Mouse (Mus musculus) lung, embryonic 15.5 days (tissue): ENCODE results near the gene Gm37240. TPM values are rescaled to one million over a fixed set of nuclear protein-coding genes. Genes with fewer than 3 reads are reported as not detected.
A peak's percentile ranks its signal among the peaks of the same experiment; 100 is the strongest.

Experiments
- ATAC-seq: fragments of 200-750 bp; cut with Nextera tagmentation; 2 replicates; pipeline ENCODE4 v1.8.0; 2017; ENCODE audit warnings: moderate number of reproducible peaks, borderline replicate concordance; ENCODE audit not compliant: low FRiP score, low TSS enrichment; ENCODE audit errors: extremely low read depth
- H3K27ac ChIP-seq: fragments of 300-500 bp; sonication (generic); 2 replicates; pipeline ENCODE4 v1.5.1; 2015; ENCODE audit warnings: moderate library complexity, mild to moderate bottlenecking, inconsistent platforms
- H3K27me3 ChIP-seq: fragments of 300-500 bp; sonication (generic); 2 replicates; pipeline ENCODE4 v1.6.1; 2015; ENCODE audit warnings: inconsistent platforms
- H3K36me3 ChIP-seq: fragments of 300-500 bp; sonication (generic); 2 replicates; pipeline ENCODE4 v1.6.1; 2015; ENCODE audit warnings: inconsistent platforms
- H3K4me1 ChIP-seq: fragments of 300-500 bp; sonication (generic); 2 replicates; pipeline ENCODE4 v1.6.1; 2015; ENCODE audit warnings: inconsistent platforms
- H3K4me2 ChIP-seq: fragments of 300-500 bp; sonication (generic); 2 replicates; pipeline ENCODE4 v1.6.1; 2015; ENCODE audit warnings: inconsistent platforms, mild to moderate bottlenecking, moderate library complexity
- H3K4me3 ChIP-seq: fragments of 300-500 bp; sonication (generic); 2 replicates; pipeline ENCODE4 v1.5.1; 2015; ENCODE audit warnings: mild to moderate bottlenecking, inconsistent platforms
- H3K9ac ChIP-seq: fragments of 300-500 bp; sonication (generic); 2 replicates; pipeline ENCODE4 v1.6.1; 2015; ENCODE audit warnings: inconsistent platforms
- H3K9me3 ChIP-seq: fragments of 300-500 bp; sonication (generic); 2 replicates; pipeline ENCODE4 v1.6.1; 2016; ENCODE audit warnings: inconsistent platforms
- WGBS: fragments of 180-500 bp; shearing (Covaris S2); methylation state at CpG from one replicate; pipeline ENCODE4 v1.1.7; 2015; 5-methylcytosine and 5-hydroxymethylcytosine counted together
- polyA plus RNA-seq: library from polyadenylated mRNA; unstranded; fragments of >200 nt; fragmentation: Nextera tagmentation; extraction: Ambion mirVana; gene quantifications from 2 replicates; pipeline ENCODE4 v1.2.1, GENCODE M21; 2015

Gene Gm37240
- polyA plus RNA-seq, 1 experiment from 2014 or later = 8.8 TPM

- Histone ChIP-seq H3K4me1 (peaks cover 24% of the 10 kb centered on the region), H3K9me3 (no peaks in the 10 kb centered on the region), H3K9ac (no peak overlapping the region), H3K27ac (no peak overlapping the region), H3K4me3 (no peak overlapping the region), H3K36me3 (no peaks in the 10 kb centered on the region), H3K4me2 (no peak overlapping the region), H3K27me3 (no peaks in the 10 kb centered on the region; the same call in 1 of the 2 replicates)
- 53% methylated on average over 10 of the region's 10 CpGs for WGBS
- ATAC-seq = no peak
Measured at GRCm38 (mm10) chr3:84693886-84694285, 1193.4 kb downstream of the Gm37240 start.

- H3K27me3 ChIP-seq = no peaks in the 10 kb centered on the region; the same call in 1 of the 2 replicates
- H3K9ac ChIP-seq = no peak overlapping the region
- H3K4me1 ChIP-seq = peaks cover 24% of the 10 kb centered on the region
- WGBS = 45% methylated on average over 4 of the region's 4 CpGs
- H3K4me3 ChIP-seq = no peak overlapping the region
- no peaks in the 10 kb centered on the region for H3K9me3 ChIP-seq
- no peak overlapping the region for H3K27ac ChIP-seq
- no peak overlapping the region for H3K4me2 ChIP-seq
- H3K36me3 ChIP-seq = no peaks in the 10 kb centered on the region
- no peak for ATAC-seq
Measured at GRCm38 (mm10) chr3:84692647-84693199, 1194.6 kb downstream of the Gm37240 start.

GRCm38 (mm10) chr3:84690091-84690771 is 1197.1 kb downstream of the Gm37240 start:
- no peak overlapping the region for H3K27ac ChIP-seq
- no peaks in the 10 kb centered on the region for H3K9me3 ChIP-seq
- WGBS = 66% methylated on average over 7 of the region's 7 CpGs
- ATAC-seq = no peak
- peaks cover 6% of the 10 kb centered on the region for H3K4me1 ChIP-seq
- no peak overlapping the region for H3K9ac ChIP-seq
- H3K27me3 ChIP-seq = no peaks in the 10 kb centered on the region; the same call in 1 of the 2 replicates
- H3K36me3 ChIP-seq = no peaks in the 10 kb centered on the region
- H3K4me2 ChIP-seq = no peak overlapping the region
- no peak overlapping the region for H3K4me3 ChIP-seq

GRCm38 (mm10) chr3:84689656-84690055 is 1197.7 kb downstream of the Gm37240 start:
- 72% methylated on average over 2 of the region's 2 CpGs for WGBS
- Histone ChIP-seq H3K27me3 (no peaks in the 10 kb centered on the region; the same call in 1 of the 2 replicates), H3K36me3 (no peaks in the 10 kb centered on the region), H3K9me3 (no peaks in the 10 kb centered on the region), H3K4me3 (no peak overlapping the region), H3K27ac (no peak overlapping the region), H3K4me1 (peaks cover 5% of the 10 kb centered on the region; the same call in 1 of the 2 replicates), H3K4me2 (no peak overlapping the region), H3K9ac (no peak overlapping the region)
- ATAC-seq = no peak

- H3K9ac ChIP-seq = no peak overlapping the region
- no peaks in the 10 kb centered on the region; the same call in 1 of the 2 replicates for H3K27me3 ChIP-seq
- no peak overlapping the region for H3K27ac ChIP-seq
- no peak overlapping the region for H3K4me3 ChIP-seq
- WGBS = 49% methylated on average over 5 of the region's 5 CpGs
- no peak for ATAC-seq
- H3K9me3 ChIP-seq = no peaks in the 10 kb centered on the region
- H3K4me2 ChIP-seq = no peak overlapping the region
- no peaks in the 10 kb centered on the region for H3K4me1 ChIP-seq
- H3K36me3 ChIP-seq = no peaks in the 10 kb centered on the region
Measured at GRCm38 (mm10) chr3:84688176-84688575, 1199.1 kb downstream of the Gm37240 start.

- Histone ChIP-seq H3K9ac (no peak overlapping the region), H3K4me2 (no peak overlapping the region), H3K4me1 (no peaks in the 10 kb centered on the region), H3K27me3 (no peaks in the 10 kb centered on the region; the same call in 1 of the 2 replicates), H3K4me3 (no peak overlapping the region), H3K9me3 (no peaks in the 10 kb centered on the region), H3K36me3 (no peaks in the 10 kb centered on the region), H3K27ac (no peak overlapping the region)
- WGBS = 55% methylated on average over 2 of the region's 2 CpGs
- ATAC-seq = no peak
Measured at GRCm38 (mm10) chr3:84687488-84687846, 1199.9 kb downstream of the Gm37240 start.

GRCm38 (mm10) chr3:84686799-84687487 is 1200.4 kb downstream of the Gm37240 start:
- no peaks in the 10 kb centered on the region for H3K4me1 ChIP-seq
- no peak overlapping the region for H3K4me2 ChIP-seq
- no peaks in the 10 kb centered on the region for H3K9me3 ChIP-seq
- H3K9ac ChIP-seq = no peak overlapping the region
- H3K27me3 ChIP-seq = no peaks in the 10 kb centered on the region; the same call in 1 of the 2 replicates
- H3K4me3 ChIP-seq = no peak overlapping the region
- H3K36me3 ChIP-seq = no peaks in the 10 kb centered on the region
- WGBS = 48% methylated on average over 7 of the region's 7 CpGs
- ATAC-seq = peak; percentile 35; the same call in 1 of the 2 replicates
- H3K27ac ChIP-seq = no peak overlapping the region

- H3K4me1 ChIP-seq = no peaks in the 10 kb centered on the region
- H3K9me3 ChIP-seq = no peaks in the 10 kb centered on the region
- H3K4me3 ChIP-seq = no peak overlapping the region
- H3K27ac ChIP-seq = no peak overlapping the region
- 89% methylated on average over 2 of the region's 2 CpGs for WGBS
- H3K27me3 ChIP-seq = no peaks in the 10 kb centered on the region
- no peak overlapping the region for H3K4me2 ChIP-seq
- ATAC-seq = no peak
- H3K36me3 ChIP-seq = no peaks in the 10 kb centered on the region
- H3K9ac ChIP-seq = no peak overlapping the region
Measured at GRCm38 (mm10) chr3:84686294-84686672, 1201.0 kb downstream of the Gm37240 start.

GRCm38 (mm10) chr3:84685662-84686293 is 1201.5 kb downstream of the Gm37240 start:
- Histone ChIP-seq H3K27me3 (no peaks in the 10 kb centered on the region), H3K9me3 (no peaks in the 10 kb centered on the region), H3K4me1 (no peaks in the 10 kb centered on the region), H3K36me3 (no peaks in the 10 kb centered on the region), H3K4me2 (no peak overlapping the region), H3K9ac (no peak overlapping the region), H3K27ac (no peak overlapping the region), H3K4me3 (no peak overlapping the region)
- ATAC-seq = no peak
- 64% methylated on average over 8 of the region's 8 CpGs for WGBS

GRCm38 (mm10) chr3:84683788-84684187 is 1203.5 kb downstream of the Gm37240 start:
- WGBS = 87% methylated on average over 6 of the region's 6 CpGs
- no peak overlapping the region for H3K4me3 ChIP-seq
- no peaks in the 10 kb centered on the region for H3K36me3 ChIP-seq
- no peaks in the 10 kb centered on the region for H3K27me3 ChIP-seq
- H3K9ac ChIP-seq = no peak overlapping the region
- no peaks in the 10 kb centered on the region for H3K9me3 ChIP-seq
- no peak overlapping the region for H3K27ac ChIP-seq
- no peak overlapping the region for H3K4me2 ChIP-seq
- H3K4me1 ChIP-seq = no peaks in the 10 kb centered on the region
- no peak for ATAC-seq

GRCm38 (mm10) chr3:84681699-84682098 is 1205.6 kb downstream of the Gm37240 start:
- 69% methylated on average over 8 of the region's 8 CpGs for WGBS
- no peaks in the 10 kb centered on the region for H3K4me1 ChIP-seq
- H3K4me3 ChIP-seq = no peak overlapping the region
- H3K9me3 ChIP-seq = no peaks in the 10 kb centered on the region
- ATAC-seq = no peak
- H3K4me2 ChIP-seq = no peak overlapping the region
- H3K36me3 ChIP-seq = no peaks in the 10 kb centered on the region
- H3K27ac ChIP-seq = no peak overlapping the region
- no peaks in the 10 kb centered on the region for H3K27me3 ChIP-seq
- no peak overlapping the region for H3K9ac ChIP-seq

- WGBS = 85% methylated on average over 7 of the region's 7 CpGs
- Histone ChIP-seq H3K27me3 (no peaks in the 10 kb centered on the region), H3K4me3 (no peak overlapping the region)
Measured at GRCm38 (mm10) chr3:84680062-84680461, 1207.3 kb downstream of the Gm37240 start.

More at GRCm38 (mm10) chr3:84680062-84680461, 1207.3 kb downstream of the Gm37240 start:
- no peaks in the 10 kb centered on the region for H3K4me1 ChIP-seq
- no peaks in the 10 kb centered on the region for H3K36me3 ChIP-seq
- no peak overlapping the region for H3K9ac ChIP-seq
- ATAC-seq = no peak
- no peaks in the 10 kb centered on the region for H3K9me3 ChIP-seq
- H3K4me2 ChIP-seq = no peak overlapping the region
- H3K27ac ChIP-seq = no peak overlapping the region
